Mouse (Mus musculus): Measurements from ENCODE around the gene Gusb. TPM values are rescaled to one million over a fixed set of nuclear protein-coding genes. Genes with fewer than 3 reads are reported as not detected.

Gusb gene
- polyA plus RNA-seq, 1 experiment = 46.2 TPM

DNA sequence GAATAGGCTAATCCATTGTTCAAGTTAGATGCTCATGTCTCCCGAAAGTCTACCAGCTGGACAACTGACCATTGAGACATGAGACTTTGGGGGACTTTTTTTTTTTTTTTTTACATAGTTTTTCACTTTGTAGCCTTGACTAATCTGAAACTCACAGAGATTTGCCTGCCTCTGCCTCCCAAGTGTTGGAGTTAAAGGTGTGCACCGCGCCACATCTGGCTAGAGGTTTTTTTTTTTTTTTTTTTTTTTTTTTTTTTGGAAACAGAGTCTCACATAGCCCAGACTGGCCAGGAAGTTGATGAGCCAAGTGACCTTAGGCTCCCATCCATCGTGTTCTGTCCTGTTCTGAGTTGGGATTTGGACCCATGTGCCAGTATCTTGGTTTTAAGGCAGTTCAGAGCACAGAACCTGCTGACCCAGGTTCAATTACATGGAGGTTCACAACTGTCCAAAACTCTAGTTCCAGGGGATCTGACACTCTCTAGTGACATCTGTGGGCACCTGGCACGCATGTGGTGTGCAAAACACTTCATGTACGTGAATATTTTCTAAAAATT is 5.3 kb upstream of the Gusb start:
- TF ChIP-seq CTCF (IDR thresholded peaks at IDR 0.05; ENCODE audit: extremely low read depth, insufficient read depth, insufficient read length, insufficient replicate concordance) (no peak), POLR2A (IDR thresholded peaks at IDR 0.05; ENCODE audit: low read depth, low read length) (no peak)
- Histone ChIP-seq H3K27me3 (ENCODE audit: control insufficient read depth, insufficient read depth, low read length) (no peaks in the 10 kb centered on the region), H3K27ac (ENCODE audit: insufficient read depth, low read length) (no peak overlapping the region), H3K4me3 (ENCODE audit: extremely low read depth, insufficient read depth, insufficient read length) (no peak overlapping the region), H3K36me3 (ENCODE audit: control insufficient read depth, insufficient read depth, low read length) (peaks cover 5% of the 10 kb centered on the region), H3K4me1 (ENCODE audit: control insufficient read depth, insufficient read depth, insufficient read length) (peaks cover 4% of the 10 kb centered on the region; the same call in 1 of the 2 replicates)
- 86% methylated on average over 6 of the region's 6 CpGs for WGBS
- no peak for DNase-seq (ENCODE audit: low read depth in 1 of 2, low spot score in 2 of 2)

DNA sequence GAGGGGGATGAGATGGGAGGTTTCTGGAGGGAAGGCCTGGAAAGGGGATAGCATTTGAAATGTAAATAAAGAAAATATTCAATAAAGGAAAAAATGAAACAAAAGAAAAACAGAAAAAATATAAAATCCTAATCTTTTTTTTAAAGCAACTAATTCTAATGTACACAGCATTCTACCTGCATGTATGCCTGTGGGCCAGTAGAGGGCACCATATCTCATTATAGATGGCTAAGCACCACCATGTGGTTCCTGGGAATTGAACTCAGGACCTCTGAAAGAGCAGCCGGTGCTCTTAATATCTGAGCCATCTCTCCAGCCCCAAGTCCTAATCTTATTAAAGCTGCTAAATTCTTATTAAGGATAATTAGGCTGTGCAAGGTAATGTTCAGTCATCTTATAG is 4.5 kb upstream of the Gusb start:
- Histone ChIP-seq H3K27ac (ENCODE audit: insufficient read depth, low read length) (no peak overlapping the region), H3K4me1 (ENCODE audit: control insufficient read depth, insufficient read depth, insufficient read length) (peaks cover 4% of the 10 kb centered on the region; the same call in 1 of the 2 replicates), H3K27me3 (ENCODE audit: control insufficient read depth, insufficient read depth, low read length) (no peaks in the 10 kb centered on the region), H3K36me3 (ENCODE audit: control insufficient read depth, insufficient read depth, low read length) (peaks cover 5% of the 10 kb centered on the region), H3K4me3 (ENCODE audit: extremely low read depth, insufficient read depth, insufficient read length) (no peak overlapping the region)
- WGBS = 77% methylated on average over 1 of the region's 1 CpGs
- peak in 1 of 2 experiments; percentile 11 for DNase-seq (ENCODE audit: low read depth in 1 of 2, low spot score in 2 of 2)
- TF ChIP-seq CTCF (IDR thresholded peaks at IDR 0.05; ENCODE audit: extremely low read depth, insufficient read depth, insufficient read length, insufficient replicate concordance) (no peak), POLR2A (IDR thresholded peaks at IDR 0.05; ENCODE audit: low read depth, low read length) (no peak)

DNA sequence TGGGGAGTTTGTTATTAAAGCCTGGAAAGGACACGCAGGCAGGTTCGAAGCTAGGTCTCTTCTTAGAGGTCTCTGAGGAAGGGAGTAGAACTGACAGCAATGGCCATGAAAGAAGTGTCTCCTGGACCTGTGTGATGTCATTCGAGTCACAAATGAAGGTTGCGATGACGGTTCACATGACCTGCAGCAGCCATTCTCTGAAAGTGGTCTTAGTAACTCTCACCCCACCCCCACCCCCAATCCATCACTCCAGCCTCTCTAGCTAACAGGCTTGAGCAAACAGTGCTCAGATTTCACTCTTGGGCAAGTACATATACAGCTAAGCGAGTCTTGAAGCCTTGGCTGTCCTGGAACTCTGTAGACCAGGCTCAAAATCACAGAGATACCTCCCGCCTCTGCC is 380 bp upstream of the Gusb start:
- H3K36me3 ChIP-seq (ENCODE audit: control insufficient read depth, insufficient read depth, low read length) = no peaks in the 10 kb centered on the region; the same call in 1 of the 2 replicates
- no peak for DNase-seq (ENCODE audit: low read depth in 1 of 2, low spot score in 2 of 2)
- 67% methylated on average over 7 of the region's 7 CpGs for WGBS
- TF ChIP-seq POLR2A (IDR thresholded peaks at IDR 0.05; ENCODE audit: low read depth, low read length) (no peak), CTCF (IDR thresholded peaks at IDR 0.05; ENCODE audit: extremely low read depth, insufficient read depth, insufficient read length, insufficient replicate concordance) (no peak)
- H3K4me1 ChIP-seq (ENCODE audit: control insufficient read depth, insufficient read depth, insufficient read length) = peaks cover 8% of the 10 kb centered on the region; the same call in 1 of the 2 replicates
- H3K27ac ChIP-seq (ENCODE audit: insufficient read depth, low read length) = peak overlapping the region; percentile 91
- H3K4me3 ChIP-seq (ENCODE audit: extremely low read depth, insufficient read depth, insufficient read length) = peak overlapping the region; percentile 99; the same call in 1 of the 2 replicates
- no peaks in the 10 kb centered on the region for H3K27me3 ChIP-seq (ENCODE audit: control insufficient read depth, insufficient read depth, low read length)

DNA sequence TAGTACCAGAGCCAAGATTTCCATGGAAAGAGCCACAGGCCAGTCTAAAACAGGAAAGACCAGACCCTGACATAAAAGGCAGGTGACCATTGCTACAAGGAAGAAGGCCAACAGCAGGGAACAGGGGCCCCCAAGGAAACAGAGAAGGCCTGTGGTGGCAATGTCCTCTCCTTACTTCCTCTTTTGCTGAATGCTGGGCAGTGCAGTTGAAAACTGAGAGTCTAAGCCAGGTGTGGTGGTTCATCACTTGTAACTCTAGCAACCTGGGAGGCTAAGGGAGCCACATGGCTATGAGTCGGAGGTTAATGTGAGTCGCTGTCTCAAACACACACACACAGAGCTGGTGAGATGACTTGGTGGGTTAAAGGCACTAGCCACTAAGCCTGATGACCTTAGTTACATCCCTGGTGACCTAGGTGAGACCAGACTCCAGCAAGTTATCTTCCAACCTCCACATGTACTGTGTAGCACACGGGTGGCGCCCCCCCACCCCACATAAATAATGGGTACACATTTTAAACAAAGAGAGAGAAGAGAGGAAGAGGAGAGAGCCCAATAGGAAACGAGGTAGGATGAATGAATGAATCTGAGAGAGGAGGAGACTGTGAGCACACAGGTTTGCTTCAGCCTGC is 1.4 kb downstream of the Gusb start:
- DNase-seq (ENCODE audit: low read depth in 1 of 2, low spot score in 2 of 2) = peak in 1 of 2 experiments; percentile 9
- peak overlapping the region; percentile 99 for H3K4me3 ChIP-seq (ENCODE audit: extremely low read depth, insufficient read depth, insufficient read length)
- H3K36me3 ChIP-seq (ENCODE audit: control insufficient read depth, insufficient read depth, low read length) = peaks cover 9% of the 10 kb centered on the region
- no peak for TF ChIP-seq CTCF (IDR thresholded peaks at IDR 0.05; ENCODE audit: extremely low read depth, insufficient read depth, insufficient read length, insufficient replicate concordance)
- no peak for TF ChIP-seq POLR2A (IDR thresholded peaks at IDR 0.05; ENCODE audit: low read depth, low read length)
- H3K27me3 ChIP-seq (ENCODE audit: control insufficient read depth, insufficient read depth, low read length) = no peaks in the 10 kb centered on the region
- WGBS = 3% methylated on average over 5 of the region's 5 CpGs
- H3K27ac ChIP-seq (ENCODE audit: insufficient read depth, low read length) = peak overlapping the region; percentile 91
- peaks cover 8% of the 10 kb centered on the region; the same call in 1 of the 2 replicates for H3K4me1 ChIP-seq (ENCODE audit: control insufficient read depth, insufficient read depth, insufficient read length)

DNA sequence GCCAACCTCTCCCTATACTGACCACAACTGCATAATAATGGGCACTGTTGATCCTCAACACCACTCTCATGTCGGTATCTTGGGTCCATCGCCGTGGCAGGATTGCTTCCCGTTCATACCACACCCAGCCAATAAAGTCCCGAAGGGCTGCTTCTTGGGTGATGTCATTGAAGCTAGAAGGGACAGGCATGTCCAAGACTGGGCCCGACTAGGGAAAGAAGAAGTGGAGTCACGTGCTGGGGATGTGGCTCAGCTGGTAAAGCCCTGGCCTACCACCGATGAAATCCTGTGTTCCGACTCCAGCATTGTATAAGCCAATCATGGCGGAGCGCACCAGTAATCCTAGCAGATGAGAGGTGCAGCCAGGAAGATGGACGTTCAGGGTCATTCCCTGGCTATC is 2.1 kb downstream of the Gusb start:
- H3K27ac ChIP-seq (ENCODE audit: insufficient read depth, low read length) = peak overlapping the region; percentile 91; the same call in 1 of the 2 replicates
- 71% methylated on average over 12 of the region's 12 CpGs for WGBS
- peaks cover 8% of the 10 kb centered on the region; the same call in 1 of the 2 replicates for H3K4me1 ChIP-seq (ENCODE audit: control insufficient read depth, insufficient read depth, insufficient read length)
- TF ChIP-seq POLR2A (IDR thresholded peaks at IDR 0.05; ENCODE audit: low read depth, low read length) (no peak), CTCF (IDR thresholded peaks at IDR 0.05; ENCODE audit: extremely low read depth, insufficient read depth, insufficient read length, insufficient replicate concordance) (no peak)
- peaks cover 11% of the 10 kb centered on the region for H3K36me3 ChIP-seq (ENCODE audit: control insufficient read depth, insufficient read depth, low read length)
- no peaks in the 10 kb centered on the region for H3K27me3 ChIP-seq (ENCODE audit: control insufficient read depth, insufficient read depth, low read length)
- H3K4me3 ChIP-seq (ENCODE audit: extremely low read depth, insufficient read depth, insufficient read length) = no peak overlapping the region
- DNase-seq (ENCODE audit: low read depth in 1 of 2, low spot score in 2 of 2) = no peak

DNA sequence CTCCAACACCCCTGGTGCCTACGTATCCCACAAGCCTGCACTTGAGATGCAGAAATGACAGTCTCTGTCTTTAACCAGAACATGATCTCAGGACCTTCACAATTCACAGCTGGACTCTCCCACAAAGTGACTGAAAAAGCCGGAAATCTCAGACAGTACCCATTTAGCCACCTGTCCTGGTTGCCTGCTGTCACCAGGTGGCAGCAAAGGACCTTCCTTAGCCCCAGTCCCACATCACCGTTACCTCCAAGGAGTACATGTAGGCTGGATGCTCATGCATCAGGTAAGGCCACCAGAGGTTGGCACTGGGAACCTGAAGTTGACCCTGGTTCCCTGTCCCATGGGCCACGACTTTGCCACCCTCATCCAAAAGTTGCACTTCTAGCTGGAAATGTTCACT is 3.8 kb downstream of the Gusb start:
- WGBS = 56% methylated on average over 4 of the region's 4 CpGs
- H3K27ac ChIP-seq (ENCODE audit: insufficient read depth, low read length) = no peak overlapping the region
- no peak overlapping the region for H3K4me3 ChIP-seq (ENCODE audit: extremely low read depth, insufficient read depth, insufficient read length)
- DNase-seq (ENCODE audit: low read depth in 1 of 2, low spot score in 2 of 2) = peak; percentile 45 to 59
- H3K27me3 ChIP-seq (ENCODE audit: control insufficient read depth, insufficient read depth, low read length) = no peaks in the 10 kb centered on the region
- TF ChIP-seq CTCF (IDR thresholded peaks at IDR 0.05; ENCODE audit: extremely low read depth, insufficient read depth, insufficient read length, insufficient replicate concordance) = peak; percentile 76; the same call in 1 of the 2 replicates
- TF ChIP-seq POLR2A (IDR thresholded peaks at IDR 0.05; ENCODE audit: low read depth, low read length) = no peak
- peaks cover 15% of the 10 kb centered on the region for H3K36me3 ChIP-seq (ENCODE audit: control insufficient read depth, insufficient read depth, low read length)
- peaks cover 8% of the 10 kb centered on the region; the same call in 1 of the 2 replicates for H3K4me1 ChIP-seq (ENCODE audit: control insufficient read depth, insufficient read depth, insufficient read length)

DNA sequence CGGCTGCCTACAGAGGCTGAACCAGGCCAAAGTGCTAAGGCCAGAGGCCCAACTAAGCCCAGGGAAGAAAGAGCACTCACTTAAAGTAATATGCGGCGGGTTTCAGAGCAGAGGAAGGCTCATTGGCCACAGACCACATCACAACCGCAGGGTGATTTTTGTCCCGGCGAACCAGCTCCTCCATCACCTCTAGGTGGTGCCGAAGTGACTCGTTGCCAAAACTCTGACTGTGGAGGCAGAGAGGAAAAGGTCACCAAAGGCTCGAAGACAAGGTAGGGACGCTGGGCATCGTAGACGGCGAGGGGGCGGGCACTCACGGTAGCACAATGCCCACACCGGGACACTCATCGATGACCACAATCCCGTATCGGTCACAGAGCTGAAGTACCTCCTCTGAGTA is 5.1 kb downstream of the Gusb start:
- 77% methylated on average over 19 of the region's 19 CpGs for WGBS
- peaks cover 3% of the 10 kb centered on the region; the same call in 1 of the 2 replicates for H3K4me1 ChIP-seq (ENCODE audit: control insufficient read depth, insufficient read depth, insufficient read length)
- no peaks in the 10 kb centered on the region for H3K27me3 ChIP-seq (ENCODE audit: control insufficient read depth, insufficient read depth, low read length)
- TF ChIP-seq POLR2A (IDR thresholded peaks at IDR 0.05; ENCODE audit: low read depth, low read length) (no peak), CTCF (IDR thresholded peaks at IDR 0.05; ENCODE audit: extremely low read depth, insufficient read depth, insufficient read length, insufficient replicate concordance) (no peak)
- H3K36me3 ChIP-seq (ENCODE audit: control insufficient read depth, insufficient read depth, low read length) = peaks cover 21% of the 10 kb centered on the region
- no peak for DNase-seq (ENCODE audit: low read depth in 1 of 2, low spot score in 2 of 2)
- H3K27ac ChIP-seq (ENCODE audit: insufficient read depth, low read length) = no peak overlapping the region
- no peak overlapping the region for H3K4me3 ChIP-seq (ENCODE audit: extremely low read depth, insufficient read depth, insufficient read length)

All from spleen, adult 2 months (tissue).